Mouse (Mus musculus) 3T3-L1 (cell line): ENCODE data around the gene Gm20388.

Experiments
- DNase-seq: peaks from one replicate; pipeline ENCODE4 v3.0.0-alpha.2; 2015; ENCODE audit warnings: low read depth, low spot score

Gene Gm20388

DNA sequence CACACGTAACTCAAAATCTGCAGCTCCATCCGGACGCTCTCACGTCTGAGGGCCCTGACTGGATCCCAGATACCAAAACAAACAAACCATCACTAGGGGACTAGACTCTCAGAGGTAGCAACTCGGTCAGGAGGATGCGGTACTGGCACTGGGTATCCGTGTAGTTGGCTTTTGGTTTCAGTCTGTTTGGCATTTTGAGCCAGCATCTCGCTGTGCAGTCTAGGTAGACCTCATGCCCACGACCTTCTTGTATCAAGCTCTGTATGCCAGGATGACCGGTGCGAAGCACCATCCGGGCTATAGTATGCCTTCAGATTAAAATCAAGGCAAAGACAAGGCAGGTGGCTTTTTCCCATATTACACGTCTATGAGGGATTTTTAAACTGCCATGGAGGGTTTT lies 3916.9 kb downstream of the Gm20388 start:
- no peak for DNase-seq

- DNase-seq, result peak; percentile 50
Measured at GRCm38 (mm10) chr8:123832757-123833156, 3922.1 kb downstream of the Gm20388 start.

DNA sequence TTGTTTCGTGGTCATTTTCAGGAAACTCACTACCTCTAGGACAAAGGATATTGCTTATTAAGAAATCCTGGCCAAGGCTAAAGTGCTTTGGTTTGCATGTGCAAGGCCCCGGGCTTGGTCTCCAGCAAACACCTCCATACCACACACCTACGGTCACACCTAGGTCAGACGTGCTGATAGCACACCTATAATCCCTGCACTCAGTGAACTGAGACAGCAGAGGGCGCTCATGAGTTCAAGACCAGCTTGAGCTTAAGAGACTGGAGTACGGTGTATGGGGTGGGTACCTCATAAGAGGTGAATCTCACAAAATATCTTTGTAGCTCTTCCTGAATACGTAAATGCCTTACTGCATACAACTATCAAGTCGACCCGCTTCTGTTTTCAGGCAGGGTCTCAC lies 3924.8 kb downstream of the Gm20388 start:
- DNase-seq, result peak; percentile 69

- no peak for DNase-seq
Measured at GRCm38 (mm10) chr8:123836354-123836753, 3925.7 kb downstream of the Gm20388 start.

GRCm38 (mm10) chr8:123838496-123838895 lies 3927.9 kb downstream of the Gm20388 start:
- DNase-seq, result peak; percentile 26

- DNase-seq, result no peak
Measured at GRCm38 (mm10) chr8:123840578-123841345, 3930.1 kb downstream of the Gm20388 start.

- no peak for DNase-seq
Measured at GRCm38 (mm10) chr8:123842086-123842485, 3931.4 kb downstream of the Gm20388 start.

DNA sequence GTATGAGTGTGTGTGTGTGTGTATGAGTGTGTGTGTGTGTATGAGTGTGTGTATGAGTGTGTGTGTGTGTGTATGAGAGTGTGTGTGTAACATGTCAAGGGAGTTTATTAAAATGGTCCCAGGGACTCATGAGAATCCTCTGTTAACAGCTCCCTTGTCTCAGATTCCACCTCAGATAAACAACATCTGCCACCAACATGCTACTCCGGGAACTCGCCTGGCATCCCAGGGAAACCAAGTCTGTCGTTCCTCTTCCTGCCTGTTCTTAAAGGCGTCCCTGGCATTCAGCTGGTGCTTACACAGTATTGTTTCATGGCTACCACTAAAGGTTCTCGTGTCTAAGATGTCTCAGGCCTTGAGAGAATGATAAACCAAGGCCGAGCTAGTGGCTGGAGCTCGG lies 3933.7 kb downstream of the Gm20388 start:
- no peak for DNase-seq

DNA sequence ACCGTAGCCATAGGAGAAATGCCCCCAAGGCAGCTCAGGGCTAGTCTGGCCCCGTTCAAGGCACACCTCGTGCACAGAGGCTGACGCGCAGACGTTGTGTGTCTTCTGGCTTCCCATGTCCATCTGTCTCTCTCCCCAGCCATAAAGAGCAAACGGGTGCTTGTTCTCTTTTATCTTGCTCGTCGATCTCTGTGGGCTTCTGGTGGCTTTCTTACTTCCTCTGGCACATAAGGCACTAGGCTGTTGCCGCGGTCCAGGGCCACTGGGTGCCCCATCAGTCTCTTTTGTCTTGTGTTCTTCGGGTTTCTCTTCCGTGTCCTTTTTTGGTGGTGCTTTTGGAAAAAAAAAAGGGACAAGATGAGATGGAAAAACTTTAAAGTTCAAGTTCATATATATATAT lies 3934.5 kb downstream of the Gm20388 start:
- no peak for DNase-seq

DNA sequence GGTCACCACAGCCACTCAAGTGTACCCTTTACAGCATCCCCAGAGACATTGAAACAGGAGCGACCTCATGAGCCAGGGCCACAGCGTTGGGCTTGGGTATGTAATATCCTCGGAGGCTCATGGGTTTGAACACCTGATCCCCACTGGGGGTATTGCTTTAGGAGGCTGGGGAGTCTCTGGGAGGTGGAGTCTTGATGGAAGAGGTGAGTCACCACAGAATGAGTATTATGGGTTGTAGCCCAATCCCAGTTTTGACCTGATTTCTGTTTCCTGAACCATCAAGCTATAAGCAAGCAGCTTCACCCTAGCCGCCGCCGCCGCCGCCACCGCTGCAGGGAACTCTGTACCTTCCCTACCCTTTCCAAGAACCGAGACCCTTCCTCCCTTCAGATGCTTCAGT lies 3935.3 kb downstream of the Gm20388 start:
- DNase-seq, result no peak

GRCm38 (mm10) chr8:123846509-123846908 lies 3935.9 kb downstream of the Gm20388 start:
- no peak for DNase-seq

DNA sequence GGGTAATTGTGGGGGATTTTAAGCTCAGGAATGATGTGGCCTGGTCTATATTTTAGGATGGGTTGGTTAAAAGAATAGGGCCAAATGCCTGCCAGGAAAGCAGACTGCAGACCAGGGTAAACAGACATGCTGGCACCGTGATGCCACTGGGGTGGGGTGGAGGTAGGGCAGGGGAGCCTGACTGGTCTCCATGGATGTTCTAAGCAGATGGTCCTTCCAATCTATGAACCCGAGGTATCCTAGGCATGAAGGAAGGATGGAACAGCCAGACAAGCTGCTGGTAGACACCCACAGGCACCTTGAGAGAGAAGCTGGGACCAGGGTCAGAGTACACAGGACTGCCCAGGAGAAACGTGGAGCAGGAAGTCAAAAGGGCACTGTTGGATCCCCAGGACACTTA lies 3936.9 kb downstream of the Gm20388 start:
- no peak for DNase-seq

GRCm38 (mm10) chr8:123849352-123849751 lies 3938.7 kb downstream of the Gm20388 start:
- DNase-seq, result no peak

DNA sequence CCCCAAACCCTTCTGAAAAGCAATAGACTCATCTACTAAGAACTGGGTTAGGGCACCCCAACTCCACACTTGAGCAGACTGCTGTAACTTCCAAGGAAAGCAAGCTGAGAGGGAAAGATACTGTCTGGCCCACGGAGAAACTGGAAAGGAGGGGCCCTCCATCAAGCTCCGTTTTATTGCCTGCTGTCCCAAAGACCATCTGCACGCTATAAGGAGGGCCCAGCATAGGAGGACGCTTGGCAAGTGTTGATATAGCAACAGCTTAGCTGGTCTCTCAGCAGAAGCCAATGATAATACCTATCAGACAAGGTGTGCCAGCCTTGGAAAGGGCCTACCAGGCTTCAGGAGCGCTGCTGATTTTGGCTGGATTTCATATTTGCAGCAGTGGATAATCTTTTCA lies 3940.9 kb downstream of the Gm20388 start:
- no peak for DNase-seq

DNA sequence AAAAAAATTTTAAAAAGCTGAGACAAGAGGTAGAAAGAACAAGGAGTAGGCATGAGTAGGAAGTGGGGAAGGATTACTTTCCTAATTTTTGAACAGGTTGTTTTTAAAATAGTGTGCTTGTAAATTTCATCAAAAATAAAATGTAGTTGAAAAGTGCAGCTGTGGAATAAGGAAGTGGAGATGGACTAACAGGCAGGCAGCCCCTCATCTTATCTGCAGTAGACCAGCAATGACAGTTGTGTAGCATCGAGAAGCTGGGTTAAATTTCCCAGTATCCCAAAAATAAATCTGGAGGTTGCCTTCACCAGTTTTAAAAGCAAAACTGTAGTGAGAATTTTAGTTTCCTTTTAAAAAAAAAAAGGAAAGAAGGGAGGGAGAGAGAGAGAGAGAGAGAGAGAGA lies 3943.6 kb downstream of the Gm20388 start:
- no peak for DNase-seq

DNA sequence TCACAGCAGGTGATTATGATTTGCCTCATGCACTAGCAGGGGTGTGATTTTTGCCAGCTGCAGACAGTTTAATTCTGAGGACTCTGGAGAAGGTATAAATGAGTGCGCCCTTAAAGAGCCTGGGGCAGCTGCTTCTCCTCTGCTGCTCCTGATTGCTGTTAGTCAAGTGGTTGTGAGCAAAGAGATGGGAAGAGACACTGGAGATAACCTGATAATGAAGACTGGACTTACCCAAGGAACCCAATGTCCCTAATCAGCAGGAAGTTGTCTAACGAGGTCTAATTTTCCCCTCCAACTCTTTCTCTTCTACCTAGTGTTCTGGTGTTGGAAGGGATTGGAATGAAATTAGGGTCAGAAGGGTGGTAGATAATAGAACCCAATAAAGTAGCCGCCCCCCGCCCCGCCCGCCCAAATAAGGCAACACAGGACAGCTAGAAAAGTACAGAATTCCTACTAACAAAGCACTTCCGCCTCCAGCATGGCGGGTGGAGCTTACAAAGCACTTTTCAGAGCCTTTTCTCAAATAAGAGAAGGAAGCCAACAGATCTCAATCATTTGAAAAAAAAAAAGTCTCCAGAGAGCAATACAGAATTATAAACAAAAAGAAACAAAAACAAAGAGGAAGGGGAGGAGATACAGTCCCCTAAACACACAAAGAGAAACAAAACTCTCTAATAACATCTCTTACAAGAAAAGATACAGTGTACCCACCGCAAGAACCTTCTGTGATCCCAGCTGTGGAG lies 3944.3 kb downstream of the Gm20388 start:
- DNase-seq, result no peak

- DNase-seq, result no peak
Measured at GRCm38 (mm10) chr8:123857361-123857760, 3946.7 kb downstream of the Gm20388 start.

- DNase-seq, result peak; percentile 36
Measured at GRCm38 (mm10) chr8:123858574-123858940, 3947.9 kb downstream of the Gm20388 start.

GRCm38 (mm10) chr8:123858941-123859647 lies 3948.5 kb downstream of the Gm20388 start:
- DNase-seq, result peak; percentile 85

- DNase-seq, result no peak
Measured at GRCm38 (mm10) chr8:123859648-123860259, 3949.1 kb downstream of the Gm20388 start, which contains the start of gene Ccsap. Gene Ccsap (minus strand): TSS chr8:123860209.

DNA sequence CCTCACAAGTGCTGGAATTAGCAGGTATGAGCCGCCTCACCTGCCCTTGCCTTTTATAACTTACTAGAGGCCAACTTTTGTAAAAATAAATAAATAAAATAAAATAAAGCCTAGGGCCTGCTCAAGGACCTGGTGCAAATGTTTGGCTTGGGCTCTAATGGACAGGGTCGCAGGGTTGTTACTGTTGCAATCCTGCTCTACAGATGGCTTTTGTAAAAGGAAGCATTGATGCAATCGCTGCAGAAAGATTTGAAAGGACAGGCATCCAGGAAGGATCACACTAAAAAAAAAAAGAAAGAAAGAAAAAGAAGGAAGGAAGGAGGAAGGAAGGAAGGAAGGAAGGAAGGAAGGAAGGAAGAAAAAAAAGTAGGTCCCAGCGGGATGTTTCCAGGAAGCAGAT lies 3949.7 kb downstream of the Gm20388 start:
- no peak for DNase-seq

DNA sequence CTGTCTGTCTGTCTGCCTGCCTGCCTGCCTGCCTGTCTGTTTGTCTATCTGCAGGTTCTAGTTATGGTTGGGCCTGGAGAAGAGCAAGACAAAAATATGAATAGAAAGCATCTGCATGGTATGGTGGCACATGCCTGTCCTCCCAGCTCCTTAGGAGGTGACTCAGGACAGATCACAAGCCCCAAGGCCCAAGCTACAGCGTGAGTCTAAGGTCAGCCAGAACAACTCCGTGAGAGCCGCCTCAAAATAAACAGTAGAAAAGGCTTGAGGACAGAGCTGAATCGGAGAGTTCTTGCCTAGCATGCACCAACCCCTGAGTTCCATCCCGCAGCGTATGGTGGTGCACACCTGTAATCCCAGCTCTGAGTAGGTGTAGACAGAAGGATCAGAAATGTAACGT lies 3955.1 kb downstream of the Gm20388 start:
- no peak for DNase-seq
